Mouse (Mus musculus): ENCODE measurements around the gene Mapkap1. TPM values are rescaled to one million over a fixed set of nuclear protein-coding genes. Genes with fewer than 3 reads are reported as not detected.
"Not testable (repeated sequence)": the region's sequence is repeated elsewhere in the genome, so short reads cannot be mapped to it uniquely, and the experiment has no call there.

The Mapkap1 gene
- polyA plus RNA-seq, 1 experiment from 2014 or later: 90.9 TPM

- H3K27ac ChIP-seq (replicated peaks): no peak overlapping the region
- DNase-seq (ENCODE audit: low spot score): no peak
- 76% methylated on average over 7 of the region's 7 CpGs for WGBS
- H3K4me1 ChIP-seq: peaks cover 13% of the 10 kb centered on the region
- H3K9me3 ChIP-seq: no peaks in the 10 kb centered on the region
- H3K4me3 ChIP-seq: no peak overlapping the region
- no peaks in the 10 kb centered on the region for H3K27me3 ChIP-seq (replicated peaks; ENCODE audit: low read depth, poor library complexity, severe bottlenecking)
- no peaks in the 10 kb centered on the region for H3K36me3 ChIP-seq (replicated peaks)
Observed at GRCm38 (mm10) chr2:34468559-34469141, 62.1 kb downstream of the Mapkap1 start.

- H3K36me3 ChIP-seq (replicated peaks): no peaks in the 10 kb centered on the region
- 92% methylated on average over 5 of the region's 5 CpGs for WGBS
- no peak overlapping the region for H3K4me3 ChIP-seq
- peaks cover 13% of the 10 kb centered on the region for H3K4me1 ChIP-seq
- H3K9me3 ChIP-seq: no peaks in the 10 kb centered on the region
- no peak overlapping the region for H3K27ac ChIP-seq (replicated peaks)
- DNase-seq (ENCODE audit: low spot score): no peak
- no peaks in the 10 kb centered on the region for H3K27me3 ChIP-seq (replicated peaks; ENCODE audit: low read depth, poor library complexity, severe bottlenecking)
Observed at GRCm38 (mm10) chr2:34469324-34469723, 62.8 kb downstream of the Mapkap1 start.

- H3K27me3 ChIP-seq (replicated peaks; ENCODE audit: low read depth, poor library complexity, severe bottlenecking): no peaks in the 10 kb centered on the region
- no peak for DNase-seq (ENCODE audit: low spot score)
- H3K4me3 ChIP-seq: no peak overlapping the region
- H3K36me3 ChIP-seq (replicated peaks): no peaks in the 10 kb centered on the region
- H3K9me3 ChIP-seq: no peaks in the 10 kb centered on the region
- WGBS: 86% methylated on average over 3 of the region's 3 CpGs
- H3K4me1 ChIP-seq: peaks cover 3% of the 10 kb centered on the region; the same call in 1 of the 2 replicates
- no peak overlapping the region for H3K27ac ChIP-seq (replicated peaks)
Observed at GRCm38 (mm10) chr2:34473775-34474174, 67.2 kb downstream of the Mapkap1 start.

GRCm38 (mm10) chr2:34481401-34481800 is 74.8 kb downstream of the Mapkap1 start:
- no peaks in the 10 kb centered on the region for H3K9me3 ChIP-seq
- no peak overlapping the region for H3K4me3 ChIP-seq
- DNase-seq (ENCODE audit: low spot score): no peak
- no peaks in the 10 kb centered on the region for H3K27me3 ChIP-seq (replicated peaks; ENCODE audit: low read depth, poor library complexity, severe bottlenecking)
- H3K27ac ChIP-seq (replicated peaks): no peak overlapping the region
- 54% methylated on average over 4 of the region's 4 CpGs for WGBS
- no peaks in the 10 kb centered on the region for H3K36me3 ChIP-seq (replicated peaks)
- peaks cover 27% of the 10 kb centered on the region for H3K4me1 ChIP-seq

- no peaks in the 10 kb centered on the region for H3K27me3 ChIP-seq (replicated peaks; ENCODE audit: low read depth, poor library complexity, severe bottlenecking)
- no peaks in the 10 kb centered on the region for H3K36me3 ChIP-seq (replicated peaks)
Observed at GRCm38 (mm10) chr2:34482102-34482501, 75.5 kb downstream of the Mapkap1 start.

GRCm38 (mm10) chr2:34482531-34482930 is 76.0 kb downstream of the Mapkap1 start:
- Histone ChIP-seq H3K4me1 (peaks cover 27% of the 10 kb centered on the region), H3K36me3 (replicated peaks) (no peaks in the 10 kb centered on the region), H3K4me3 (no peak overlapping the region), H3K27me3 (replicated peaks; ENCODE audit: low read depth, poor library complexity, severe bottlenecking) (no peaks in the 10 kb centered on the region), H3K9me3 (no peaks in the 10 kb centered on the region), H3K27ac (replicated peaks) (no peak overlapping the region)
- WGBS: 56% methylated on average over 3 of the region's 3 CpGs
- DNase-seq (ENCODE audit: low spot score): no peak

More at GRCm38 (mm10) chr2:34482102-34482501, 75.5 kb downstream of the Mapkap1 start:
- Histone ChIP-seq H3K9me3 (no peaks in the 10 kb centered on the region), H3K4me3 (no peak overlapping the region), H3K4me1 (peaks cover 27% of the 10 kb centered on the region), H3K27ac (replicated peaks) (no peak overlapping the region)
- DNase-seq (ENCODE audit: low spot score): no peak
- WGBS: 54% methylated on average over 3 of the region's 3 CpGs

- Histone ChIP-seq H3K4me1 (peaks cover 7% of the 10 kb centered on the region), H3K27me3 (replicated peaks; ENCODE audit: low read depth, poor library complexity, severe bottlenecking) (no peaks in the 10 kb centered on the region), H3K4me3 (no peak overlapping the region), H3K36me3 (replicated peaks) (no peaks in the 10 kb centered on the region), H3K9me3 (no peaks in the 10 kb centered on the region), H3K27ac (replicated peaks) (no peak overlapping the region)
- DNase-seq (ENCODE audit: low spot score): no peak
- 89% methylated on average over 7 of the region's 7 CpGs for WGBS
Observed at GRCm38 (mm10) chr2:34487281-34487680, 80.7 kb downstream of the Mapkap1 start.

- H3K27me3 ChIP-seq (replicated peaks; ENCODE audit: low read depth, poor library complexity, severe bottlenecking): no peaks in the 10 kb centered on the region
- DNase-seq (ENCODE audit: low spot score): no peak
- no peak overlapping the region for H3K27ac ChIP-seq (replicated peaks)
- peaks cover 20% of the 10 kb centered on the region for H3K36me3 ChIP-seq (replicated peaks)
- no peaks in the 10 kb centered on the region for H3K9me3 ChIP-seq
- 27% methylated on average over 3 of the region's 3 CpGs for WGBS
- H3K4me3 ChIP-seq: no peak overlapping the region
- H3K4me1 ChIP-seq: no peaks in the 10 kb centered on the region
Observed at GRCm38 (mm10) chr2:34503975-34504730, 97.6 kb downstream of the Mapkap1 start.

- H3K4me1 ChIP-seq; H3K9me3 ChIP-seq; H3K4me3 ChIP-seq; DNase-seq (ENCODE audit: low spot score); H3K27me3 ChIP-seq (replicated peaks; ENCODE audit: low read depth, poor library complexity, severe bottlenecking); H3K27ac ChIP-seq (replicated peaks): not testable (repeated sequence)
- 94% methylated on average over 2 of the region's 2 CpGs for WGBS
- H3K36me3 ChIP-seq (replicated peaks): peaks cover 14% of the 10 kb centered on the region
Observed at GRCm38 (mm10) chr2:34506162-34506561, 99.6 kb downstream of the Mapkap1 start.

GRCm38 (mm10) chr2:34509856-34510255 is 103.3 kb downstream of the Mapkap1 start:
- DNase-seq (ENCODE audit: low spot score): no peak
- WGBS: 90% methylated on average over 5 of the region's 5 CpGs
- Histone ChIP-seq H3K4me3 (no peak overlapping the region), H3K4me1 (no peaks in the 10 kb centered on the region), H3K27ac (replicated peaks) (no peak overlapping the region), H3K9me3 (no peaks in the 10 kb centered on the region), H3K27me3 (replicated peaks; ENCODE audit: low read depth, poor library complexity, severe bottlenecking) (no peaks in the 10 kb centered on the region), H3K36me3 (replicated peaks) (peaks cover 17% of the 10 kb centered on the region)

GRCm38 (mm10) chr2:34515263-34515662 is 108.7 kb downstream of the Mapkap1 start:
- Histone ChIP-seq H3K36me3 (replicated peaks) (0 out of 2 replicates have a peak, but pooled peaks cover 3% of the 10 kb centered on the region), H3K27me3 (replicated peaks; ENCODE audit: low read depth, poor library complexity, severe bottlenecking) (no peaks in the 10 kb centered on the region), H3K4me1 (no peaks in the 10 kb centered on the region), H3K27ac (replicated peaks) (no peak overlapping the region), H3K9me3 (no peaks in the 10 kb centered on the region), H3K4me3 (no peak overlapping the region)
- 94% methylated on average over 5 of the region's 5 CpGs for WGBS
- DNase-seq (ENCODE audit: low spot score): no peak

GRCm38 (mm10) chr2:34518083-34518482 is 111.5 kb downstream of the Mapkap1 start:
- Histone ChIP-seq H3K27ac (replicated peaks) (no peak overlapping the region), H3K27me3 (replicated peaks; ENCODE audit: low read depth, poor library complexity, severe bottlenecking) (no peaks in the 10 kb centered on the region), H3K36me3 (replicated peaks) (0 out of 2 replicates have a peak, but pooled peaks cover 2% of the 10 kb centered on the region), H3K4me3 (no peak overlapping the region), H3K9me3 (no peaks in the 10 kb centered on the region), H3K4me1 (no peaks in the 10 kb centered on the region)
- DNase-seq (ENCODE audit: low spot score): no peak
- 88% methylated on average over 2 of the region's 2 CpGs for WGBS

- H3K36me3 ChIP-seq (replicated peaks): 0 out of 2 replicates have a peak, but pooled peaks cover 2% of the 10 kb centered on the region
- H3K27ac ChIP-seq (replicated peaks): no peak overlapping the region
- no peaks in the 10 kb centered on the region for H3K4me1 ChIP-seq
- H3K9me3 ChIP-seq: no peaks in the 10 kb centered on the region
- no peak for DNase-seq (ENCODE audit: low spot score)
- no peaks in the 10 kb centered on the region for H3K27me3 ChIP-seq (replicated peaks; ENCODE audit: low read depth, poor library complexity, severe bottlenecking)
- 90% methylated on average over 5 of the region's 5 CpGs for WGBS
- H3K4me3 ChIP-seq: no peak overlapping the region
Observed at GRCm38 (mm10) chr2:34518526-34518925, 112.0 kb downstream of the Mapkap1 start.

Measured in embryonic facial prominence, embryonic 10.5 days (tissue).